Mouse (Mus musculus) frontal cortex, adult 2 months (tissue): ENCODE data around the gene C1ql1. TPM values are rescaled to one million over a fixed set of nuclear protein-coding genes. Genes with fewer than 3 reads are reported as not detected.
A peak's percentile ranks its signal among the peaks of the same experiment; 100 is the strongest.
"Not testable (repeated sequence)": the region's sequence is repeated elsewhere in the genome, so short reads cannot be mapped to it uniquely, and the experiment has no call there.

Experiments
- DNase-seq, 2 experiments: peaks; one replicate each; pipeline ENCODE4 v3.0.0; 2022; ENCODE audit warnings: low spot score in 1 of 2; ENCODE audit errors: extremely low spot score in 1 of 2
- polyA plus RNA-seq: library from polyadenylated mRNA; depleted of rRNA; stranded (reverse); fragments of >200 nt; gene quantifications from 2 replicates; pipeline ENCODE4 v1.2.3, GENCODE M21; 2012; rRNA removed

The C1ql1 gene
- 20.0 and 24.4 TPM in 2 replicates for polyA plus RNA-seq

DNA sequence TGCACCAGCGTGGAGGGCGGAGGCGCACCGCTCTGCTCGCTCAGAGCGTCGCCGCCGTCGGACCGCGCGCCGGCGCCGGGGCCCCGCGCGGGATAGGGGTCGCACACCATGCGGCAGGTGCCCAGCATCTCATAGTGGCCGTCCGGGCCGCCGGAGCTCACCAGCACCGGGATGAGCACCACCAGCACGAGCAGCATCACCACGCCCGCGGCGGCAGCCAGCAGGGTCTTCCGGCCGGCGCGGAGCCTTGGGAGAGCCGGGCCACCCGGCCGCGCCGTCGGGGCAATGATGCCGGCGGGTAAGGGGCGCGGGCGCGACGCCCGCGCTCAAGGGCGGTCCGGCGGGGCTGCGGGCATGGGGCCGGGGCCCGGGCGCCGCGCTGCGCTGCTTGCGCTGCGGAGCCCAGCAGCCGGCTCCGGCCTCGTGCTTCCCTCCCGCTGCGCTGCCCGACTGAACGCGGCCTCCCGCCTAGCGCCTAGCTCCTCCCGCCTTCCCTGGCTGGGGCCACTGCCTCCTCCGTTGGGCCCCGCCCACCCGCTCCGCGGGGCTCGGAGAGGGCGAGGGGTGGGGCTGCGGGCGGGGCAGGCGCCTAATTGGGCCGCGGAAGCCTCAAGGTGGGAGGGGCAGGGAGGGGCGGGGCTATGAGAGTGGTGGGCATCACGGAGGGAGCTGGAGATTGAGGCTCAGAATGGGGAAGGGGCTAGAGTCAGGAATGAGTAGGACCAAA is at the start of gene C1ql1:
Gene C1ql1, minus strand, starts transcription at position 424 of the 727 bp plus-strand sequence.
- peak in 1 of 2 experiments; percentile 58 for DNase-seq

DNA sequence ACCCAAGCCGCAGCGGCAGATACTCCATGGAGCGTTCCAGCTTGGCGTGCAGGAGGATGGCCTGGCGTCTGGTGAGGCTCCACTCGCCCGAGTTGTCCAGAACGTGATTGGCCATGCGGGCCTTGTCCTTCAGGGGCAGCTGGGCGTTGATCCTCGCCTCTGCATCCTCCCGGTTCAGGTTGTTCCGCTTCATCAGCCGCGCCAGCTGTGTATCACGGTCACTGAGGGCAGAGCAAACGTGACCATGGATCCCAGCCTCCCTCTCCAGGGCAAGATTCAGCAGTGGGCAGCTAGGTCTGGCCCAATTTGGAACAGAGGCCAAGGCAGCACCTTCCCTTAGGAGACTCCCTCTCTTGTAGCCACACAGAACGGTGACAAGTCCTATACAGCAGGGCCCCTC is 48.5 kb upstream of the C1ql1 start:
- no peak for DNase-seq

DNA sequence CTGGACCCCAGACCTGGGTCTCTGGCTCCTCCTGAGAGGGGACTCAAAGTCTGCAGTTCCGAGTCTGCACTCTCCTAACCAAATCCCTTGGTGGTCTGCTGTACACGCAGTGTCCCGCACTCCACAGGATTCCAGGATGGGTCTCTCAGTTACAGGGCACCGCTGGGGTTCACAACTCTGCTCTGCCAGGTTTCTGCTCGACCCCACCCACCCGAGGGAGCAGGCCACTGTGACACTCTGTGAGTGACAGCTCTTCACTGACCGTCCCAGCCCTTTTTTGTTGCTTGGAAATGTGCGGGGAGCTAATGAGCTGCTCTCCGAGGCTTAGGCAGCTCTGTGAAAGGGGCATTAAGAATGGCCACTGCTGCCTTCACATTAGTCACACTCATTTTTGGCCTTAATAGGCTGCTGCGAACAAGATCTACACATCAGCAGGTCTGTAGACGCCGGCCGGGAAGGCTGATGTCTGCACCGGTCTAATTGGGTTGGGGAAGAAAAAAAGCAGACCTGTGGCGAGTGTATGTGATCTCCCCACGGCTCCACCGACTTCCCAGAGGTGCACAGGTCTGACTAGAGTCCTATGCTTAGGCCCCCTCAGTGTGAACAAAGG is 47.0 kb upstream of the C1ql1 start:
- DNase-seq, result no peak

DNA sequence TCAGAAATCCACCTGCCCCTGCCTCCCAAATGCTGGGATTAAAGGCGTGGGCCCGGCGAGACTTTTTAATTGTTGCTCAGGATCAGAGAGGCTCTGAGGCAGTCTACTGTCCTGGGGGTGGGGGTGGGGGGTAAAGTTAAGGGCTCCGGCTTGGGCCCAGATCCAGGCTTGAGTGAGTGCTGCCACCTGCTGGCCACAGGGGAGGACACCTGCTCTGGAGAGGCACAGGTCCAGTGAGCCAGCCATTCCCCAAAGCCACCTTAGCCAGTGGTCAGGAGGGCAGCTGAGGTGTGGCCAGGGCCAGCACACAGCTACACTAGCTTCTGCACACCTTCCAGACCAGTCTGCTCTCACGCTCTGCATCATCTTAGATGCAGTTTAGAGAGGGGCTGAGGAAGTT is 46.5 kb upstream of the C1ql1 start:
- DNase-seq, result peak in 1 of 2 experiments; percentile 80

DNA sequence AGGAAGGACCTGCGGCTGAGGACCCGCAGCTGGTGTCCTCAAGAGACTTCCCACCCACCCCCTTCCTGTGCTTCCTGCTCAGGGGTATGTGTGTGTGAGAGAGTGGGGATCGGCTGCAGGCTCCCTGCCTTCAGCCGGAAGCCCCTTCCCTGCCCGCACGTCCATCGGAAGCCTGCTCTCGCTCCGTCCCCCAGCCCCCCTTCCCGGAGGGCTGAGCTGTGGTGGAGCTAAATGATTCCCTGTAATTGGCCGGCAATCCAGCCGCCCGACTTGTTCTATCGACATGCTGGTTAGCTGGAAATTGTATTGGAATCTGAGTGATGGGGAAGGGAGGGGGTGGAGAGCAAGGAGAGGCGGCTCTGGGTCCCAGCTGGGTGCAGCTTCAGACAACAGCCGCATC is 45.2 kb upstream of the C1ql1 start:
- no peak for DNase-seq

DNA sequence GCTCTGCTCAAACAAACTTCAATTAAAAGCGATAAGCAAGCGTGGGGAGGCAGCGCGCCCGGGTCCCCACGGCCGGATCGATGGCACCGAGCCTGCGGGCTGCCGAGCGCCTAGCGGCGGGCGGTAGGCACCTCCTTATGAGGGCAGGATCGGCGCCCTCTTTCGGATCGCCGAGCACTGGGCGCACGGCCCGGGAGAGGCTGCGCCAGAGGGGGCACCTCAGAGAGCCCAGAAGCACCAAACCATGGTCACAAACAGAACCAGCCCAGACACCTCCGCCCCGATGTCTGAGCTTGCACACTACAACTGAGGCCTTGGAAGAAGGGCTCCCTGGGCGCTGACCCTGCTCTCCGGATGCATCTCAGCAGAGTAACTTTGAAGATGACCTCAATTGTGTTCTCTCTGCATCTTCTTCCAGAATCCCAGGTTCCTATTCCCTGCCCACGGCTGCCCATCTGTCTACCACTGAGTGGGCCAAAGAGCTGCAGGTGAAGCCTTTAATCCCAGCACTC is 43.7 kb upstream of the C1ql1 start:
- DNase-seq, result peak in 1 of 2 experiments; percentile 52

DNA sequence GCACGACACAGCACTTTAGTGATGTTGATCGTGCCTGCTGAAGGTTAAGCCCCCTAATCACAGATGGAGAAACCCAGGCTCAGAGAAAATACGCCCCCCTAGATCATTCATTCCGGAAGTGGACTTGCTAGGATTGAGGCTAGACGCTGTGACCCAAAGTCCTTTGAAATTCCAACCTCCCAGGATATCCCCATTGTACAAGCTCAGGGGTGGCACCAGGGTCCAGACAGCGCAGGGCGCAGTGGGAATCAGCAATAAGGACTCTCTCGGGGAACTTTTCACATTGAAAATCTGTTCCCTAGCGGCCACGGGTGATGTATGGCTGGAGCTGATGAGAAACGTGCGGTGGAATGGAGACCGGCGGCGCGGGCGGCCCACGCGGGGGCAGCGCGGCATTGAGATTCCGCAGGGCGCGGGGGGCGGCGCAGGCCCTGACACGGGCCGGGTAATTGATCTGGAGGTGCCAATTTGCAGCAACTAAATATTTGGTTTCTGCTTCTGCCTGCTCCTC is 43.2 kb upstream of the C1ql1 start:
- DNase-seq, result no peak

DNA sequence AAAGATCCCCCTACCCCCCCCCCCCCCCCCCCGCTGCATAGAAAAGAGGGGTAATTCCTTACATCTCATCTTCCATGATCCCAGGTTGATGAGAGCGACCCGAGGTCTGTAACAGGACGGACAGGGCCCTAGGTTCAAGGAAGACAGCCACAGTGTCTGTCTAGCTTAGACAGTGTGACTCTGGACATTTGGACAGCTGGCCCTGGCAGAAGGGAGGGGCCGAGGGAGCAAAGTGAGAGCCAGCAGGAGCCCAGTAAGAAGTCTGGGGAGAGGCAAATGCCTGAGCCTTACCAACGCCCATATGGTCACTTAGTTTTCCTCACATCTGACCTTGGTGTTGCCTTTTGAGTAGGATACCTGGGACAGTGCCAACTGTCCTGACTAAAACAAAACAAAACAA is 38.7 kb upstream of the C1ql1 start:
- DNase-seq, result no peak

DNA sequence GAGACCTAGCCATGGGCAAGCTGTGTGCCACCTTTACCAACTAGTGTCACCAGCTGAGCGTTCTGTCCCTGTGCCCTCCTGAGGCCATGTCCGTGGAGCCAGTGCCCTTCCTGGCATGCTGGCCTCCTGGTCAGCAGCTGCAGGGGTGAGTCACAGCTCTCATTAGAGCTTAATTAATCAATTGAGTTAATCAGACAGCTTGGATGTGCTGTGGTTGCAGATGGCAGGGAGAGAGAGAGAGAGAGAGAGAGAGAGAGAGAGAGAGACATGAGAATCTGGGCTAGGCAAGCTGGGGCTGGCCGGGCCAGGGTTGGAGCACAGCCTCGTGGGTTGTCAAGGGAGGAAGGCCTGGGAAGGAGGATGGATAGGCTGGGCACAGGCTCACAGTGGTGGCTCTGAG is 38.1 kb upstream of the C1ql1 start:
- DNase-seq, result no peak

DNA sequence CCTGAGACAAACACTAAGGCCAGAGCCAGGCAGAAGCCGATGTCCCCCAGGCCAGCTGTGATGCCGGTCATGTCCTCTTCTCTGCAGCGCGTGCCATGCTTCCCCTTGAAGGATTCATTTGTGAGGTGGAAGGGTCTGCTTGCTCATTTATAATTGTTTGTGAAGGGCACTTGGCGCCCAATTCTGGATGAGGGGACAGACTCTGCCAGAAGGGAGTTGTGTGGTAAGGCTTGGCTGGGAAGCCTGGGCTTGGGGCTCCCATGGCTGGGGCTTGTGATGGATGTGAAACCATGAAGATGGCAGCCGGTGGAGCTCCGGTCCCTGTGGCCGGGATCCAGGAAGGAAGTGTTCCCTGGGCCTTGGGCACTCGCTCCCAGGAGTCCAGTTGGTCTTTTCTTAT is 37.6 kb upstream of the C1ql1 start:
- DNase-seq, result no peak

DNA sequence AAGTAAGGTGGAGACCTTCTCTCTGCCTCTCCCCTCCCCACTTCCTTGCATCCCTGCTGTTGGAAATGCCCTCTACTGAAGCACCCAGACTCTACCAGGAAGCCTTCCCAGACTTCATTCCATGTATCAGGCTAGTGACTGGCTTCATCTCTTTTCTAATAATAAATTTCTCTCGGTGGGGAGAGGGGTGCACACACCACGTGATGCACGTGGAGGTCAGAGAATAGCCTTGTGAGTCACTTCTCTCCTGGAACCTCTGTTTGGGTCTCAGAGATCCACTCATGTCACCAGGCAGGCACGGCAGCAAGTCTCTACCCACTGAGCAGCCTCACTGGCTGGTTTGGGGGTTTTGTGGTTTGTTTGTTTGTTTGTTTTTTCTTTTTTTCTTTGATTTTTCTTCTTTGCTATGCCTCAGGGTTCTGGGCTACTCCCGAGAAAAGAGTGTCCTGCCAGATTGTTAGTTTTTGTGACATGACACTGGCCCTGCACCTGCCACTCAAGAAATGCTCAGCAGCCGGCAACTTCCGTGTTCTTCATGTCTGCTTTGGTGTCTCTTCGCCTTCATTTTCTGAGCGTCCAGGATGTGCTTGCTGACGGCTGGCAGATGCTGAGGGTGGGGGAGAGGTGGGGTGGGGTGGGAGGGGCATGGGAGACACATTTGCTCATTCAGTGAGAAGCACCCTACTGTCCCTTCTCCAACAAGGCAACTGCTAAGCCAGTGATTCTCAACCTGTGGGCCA is 34.8 kb upstream of the C1ql1 start:
- DNase-seq, result no peak

DNA sequence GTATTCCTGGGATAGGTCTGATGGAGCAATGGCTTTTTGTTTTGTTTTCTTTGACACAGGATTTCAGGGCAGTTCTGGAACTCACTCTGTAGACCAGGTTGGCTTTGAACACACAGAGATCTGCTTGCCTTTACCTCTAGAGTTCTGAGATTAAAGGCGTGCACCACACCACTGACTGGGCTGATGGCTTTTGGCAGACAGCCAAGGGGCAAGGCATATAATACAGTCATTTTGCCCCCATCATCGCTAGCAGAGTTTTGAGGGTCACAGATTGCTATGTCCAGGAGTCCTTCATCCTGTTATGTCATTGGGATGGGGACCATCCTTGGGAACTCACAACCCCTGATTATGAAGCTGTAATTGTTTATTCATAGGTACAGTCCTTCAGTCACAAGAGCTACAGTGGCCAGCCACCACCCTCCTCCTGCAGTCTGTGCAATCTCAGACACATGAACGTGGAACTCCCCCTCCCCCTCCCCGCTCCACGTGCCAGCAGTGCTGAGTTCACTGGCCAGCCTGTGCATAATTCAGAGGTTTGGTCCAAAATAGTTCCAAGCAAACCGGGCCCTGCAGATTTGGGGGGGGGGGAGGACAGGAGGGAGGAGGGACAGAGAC is 31.7 kb upstream of the C1ql1 start:
- DNase-seq, result no peak

DNA sequence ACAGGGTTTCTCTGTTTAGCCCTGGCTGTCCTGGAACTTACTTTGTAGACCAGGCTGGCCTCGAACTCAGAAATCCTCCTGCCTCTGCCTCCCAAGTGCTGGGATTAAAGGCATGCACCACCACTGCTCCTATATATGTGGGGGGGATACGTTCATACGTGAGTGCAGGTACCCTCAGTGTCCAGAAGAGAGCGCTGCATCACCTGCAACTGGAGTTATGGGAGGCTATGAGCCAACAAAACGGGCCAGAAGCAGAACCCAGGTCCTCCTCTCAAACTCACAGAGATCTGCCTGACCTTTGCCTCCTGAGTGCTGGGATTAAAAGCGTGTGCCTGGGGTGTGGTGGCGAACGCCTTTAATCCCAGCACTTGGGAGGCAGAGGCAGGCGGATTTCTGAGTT is 29.5 kb upstream of the C1ql1 start:
- DNase-seq, result not testable (repeated sequence)

DNA sequence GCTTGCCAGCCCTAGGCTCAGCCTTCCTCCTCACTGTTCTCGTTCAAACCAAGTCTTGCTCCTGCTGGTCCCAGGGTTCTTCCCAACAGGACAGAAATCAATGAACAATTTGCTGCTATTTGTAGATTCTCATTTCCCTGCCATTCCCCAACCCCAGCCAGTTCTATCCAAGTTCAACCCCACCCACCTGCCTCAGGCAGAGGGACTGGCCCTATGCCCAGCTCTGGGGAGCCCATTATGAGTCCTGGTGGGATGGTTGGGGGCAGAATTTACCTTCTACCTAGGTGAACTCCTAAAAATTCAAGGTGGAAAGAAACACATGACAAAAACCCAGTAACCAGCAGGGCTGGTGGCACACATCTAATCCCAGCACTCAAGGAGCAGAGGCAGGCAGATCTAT is 25.8 kb upstream of the C1ql1 start:
- DNase-seq, result no peak

DNA sequence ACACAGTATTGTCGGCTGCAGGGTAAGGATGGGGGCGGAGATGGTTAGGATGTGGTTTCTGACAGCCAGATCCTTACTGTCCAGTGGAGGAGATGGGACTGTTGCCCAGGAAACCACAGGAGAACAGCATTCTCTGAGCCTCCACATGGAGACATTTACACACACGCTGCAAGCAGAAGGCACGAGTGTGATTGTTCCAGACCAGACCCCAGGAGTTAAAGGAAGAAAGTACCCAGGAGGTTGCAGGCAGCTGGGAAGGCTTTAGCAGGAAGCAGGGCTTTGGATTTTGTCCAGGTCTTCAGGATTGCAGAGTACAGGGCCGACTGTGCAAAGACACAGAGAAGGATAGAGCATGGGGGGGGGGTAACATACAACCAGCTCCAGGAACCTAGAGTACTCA is 25.1 kb upstream of the C1ql1 start:
- DNase-seq, result no peak

DNA sequence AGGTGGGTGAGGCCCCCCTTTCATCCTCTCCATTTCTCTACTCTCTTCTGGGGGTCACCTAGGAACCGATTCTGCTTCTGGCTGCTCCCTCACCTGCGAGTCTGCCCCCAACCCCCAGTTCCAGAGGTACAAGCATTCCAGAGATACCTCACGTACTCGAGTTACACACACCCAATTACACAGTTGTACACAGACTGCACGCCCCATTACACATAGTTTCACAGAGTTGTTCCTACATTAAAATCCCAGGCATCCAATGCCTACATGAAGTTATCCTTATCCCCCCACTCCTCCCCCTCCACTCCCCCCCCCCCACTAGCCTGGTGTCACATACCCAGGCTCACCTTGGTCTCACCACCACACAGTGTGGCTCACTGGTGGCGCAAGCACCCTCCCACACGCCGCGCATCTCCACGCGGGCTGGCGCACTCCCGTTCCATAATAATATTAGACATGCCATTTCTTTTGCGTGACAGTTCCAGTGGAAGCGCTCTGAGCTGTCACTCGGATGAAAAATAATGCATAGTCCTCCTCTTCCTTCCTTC is 18.1 kb upstream of the C1ql1 start:
- no peak for DNase-seq

DNA sequence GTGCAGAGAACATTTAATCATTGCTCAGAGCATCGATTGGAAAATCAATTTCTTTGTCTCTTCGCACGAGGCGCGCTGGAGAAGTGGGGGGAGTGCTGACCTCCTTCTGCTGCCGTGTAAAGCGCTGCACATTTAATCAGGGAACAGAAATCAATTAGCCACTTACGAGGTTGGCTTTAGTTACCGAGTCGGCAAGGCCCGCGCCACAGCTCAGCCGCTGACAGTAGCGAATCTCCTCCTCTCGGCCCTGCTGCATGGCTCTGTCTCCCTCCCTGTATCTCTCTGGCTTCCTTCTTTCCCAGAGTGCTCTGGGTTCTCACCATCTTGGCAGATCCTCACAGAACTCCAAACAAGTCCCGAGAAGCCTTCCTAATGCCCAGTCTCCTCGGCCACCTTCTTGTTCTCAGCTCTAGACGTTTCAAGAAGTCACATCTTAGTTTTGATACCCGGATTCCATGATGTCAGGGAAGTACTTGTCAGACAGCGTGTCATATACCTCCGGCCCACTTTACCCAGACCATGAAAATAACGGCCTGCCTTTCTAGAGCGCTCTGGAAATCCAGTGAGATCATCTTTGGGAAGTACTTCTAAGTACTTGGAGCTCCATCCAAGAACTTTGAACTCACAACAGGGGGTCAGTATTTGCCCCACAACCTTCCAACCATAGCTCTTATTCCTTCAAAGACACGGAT is 17.5 kb upstream of the C1ql1 start:
- DNase-seq, result no peak

DNA sequence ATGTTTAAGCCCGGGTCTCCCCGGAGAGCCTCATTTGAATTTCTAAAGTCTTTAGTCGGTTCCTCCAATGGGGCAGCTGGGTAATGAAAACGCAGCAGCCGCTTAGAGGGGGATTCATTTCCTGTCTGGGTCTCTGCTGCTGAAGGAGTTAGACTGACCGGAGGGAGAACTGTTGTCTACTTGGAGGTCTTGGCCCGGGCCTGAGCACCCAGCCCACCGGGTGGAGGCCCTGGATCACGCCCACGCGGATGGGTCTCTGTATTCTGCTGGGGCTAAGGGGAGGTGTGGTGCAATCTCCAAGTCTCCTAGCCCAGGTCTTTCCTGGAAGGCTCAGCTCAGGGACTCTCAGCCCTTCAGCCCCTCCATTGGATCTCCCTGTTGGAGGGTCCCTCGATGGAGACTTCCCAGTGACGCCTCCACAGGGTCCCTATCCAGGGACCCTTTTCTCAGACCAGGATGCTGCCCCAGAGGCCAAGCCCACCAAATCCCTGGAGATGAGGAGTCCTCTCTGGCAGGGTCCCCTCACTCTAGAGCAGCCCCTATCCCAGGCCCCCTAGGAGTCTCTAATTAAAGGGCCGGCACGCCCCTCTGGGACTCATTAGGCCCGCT is 16.9 kb upstream of the C1ql1 start:
- DNase-seq, result no peak

DNA sequence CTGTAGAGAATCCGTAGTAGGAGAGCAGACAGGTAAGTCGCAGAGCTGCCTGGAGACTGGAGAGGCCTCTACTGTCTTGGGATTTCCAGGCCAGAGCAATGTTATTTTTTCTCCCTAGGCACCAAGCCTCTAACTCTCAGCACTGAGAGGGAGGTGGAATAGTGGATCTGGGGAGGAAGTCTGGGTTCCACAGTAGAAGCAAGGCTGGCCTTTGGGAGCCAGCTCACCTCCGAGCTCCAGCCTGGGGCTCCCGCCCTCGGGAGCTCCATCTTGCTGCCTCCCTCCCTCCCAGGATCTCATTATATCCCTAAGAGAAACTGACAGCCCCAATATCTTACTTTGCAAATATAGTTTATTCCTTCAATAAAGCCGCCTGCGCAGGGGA is 16.4 kb upstream of the C1ql1 start:
- no peak for DNase-seq

DNA sequence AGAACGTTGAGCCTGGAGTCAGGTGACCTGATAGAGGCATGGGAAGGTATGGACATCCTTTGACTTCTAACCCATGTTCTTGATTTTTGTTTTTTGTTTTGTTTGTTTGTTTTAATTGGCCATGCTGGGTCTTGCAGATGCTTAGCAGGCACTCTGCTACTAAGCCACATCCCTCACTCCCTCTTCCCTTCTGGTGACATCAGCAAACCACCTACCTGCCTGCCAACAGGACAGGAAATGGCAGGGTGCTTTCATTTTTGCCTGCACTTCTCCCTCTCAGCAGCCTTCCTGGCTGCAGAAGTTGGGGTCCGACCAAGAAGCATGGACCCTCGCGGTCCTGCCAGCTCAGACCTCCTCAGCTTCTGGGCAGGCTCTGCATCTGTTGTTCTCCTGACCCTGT is 14.6 kb upstream of the C1ql1 start:
- DNase-seq, result no peak
